Mouse (Mus musculus) lung, adult 2 months (tissue): Measurements from ENCODE around the gene Tlcd2.

Source experiments
- CTCF ChIP-seq: fragments of 200-500 bp; IDR thresholded peaks from 2 replicates; pipeline ENCODE4 v1.5.1; 2011; ENCODE audit warnings: mild to moderate bottlenecking, low read length, control low read depth; ENCODE audit not compliant: insufficient read depth
- POLR2A ChIP-seq: fragments of 200-500 bp; IDR thresholded peaks from 2 replicates; pipeline ENCODE4 v1.6.1; 2011; ENCODE audit warnings: low read depth, mild to moderate bottlenecking, control low read depth, low read length, borderline replicate concordance; ENCODE audit errors: extremely low read depth

DNA sequence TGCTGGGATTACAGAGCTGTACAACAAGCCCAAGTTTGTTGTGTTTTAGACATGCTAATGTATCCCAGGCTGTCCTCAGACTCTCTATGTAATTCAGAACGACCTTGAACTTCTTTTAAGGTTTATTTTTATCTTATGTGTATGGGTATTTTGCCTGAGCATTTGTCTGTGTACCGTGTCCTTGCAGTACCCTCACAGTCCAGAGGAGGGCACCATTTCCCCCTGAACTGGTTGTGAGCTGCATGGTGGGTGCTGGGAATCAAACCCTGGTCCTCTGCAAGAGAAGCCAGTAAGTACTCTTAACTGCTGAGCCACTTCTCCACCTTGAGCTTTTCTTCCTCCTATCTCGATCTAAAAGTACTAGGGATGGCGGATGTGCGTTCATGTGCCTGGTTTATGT, 27.4 kb upstream of the Tlcd2 start:
- TF ChIP-seq CTCF (0 out of 2 replicates have a peak, but pooled peaks have one; percentile 10), POLR2A (no peak)
